Mouse (Mus musculus): ENCODE data around the gene Zbtb3. TPM values are rescaled to one million over a fixed set of nuclear protein-coding genes. Genes with fewer than 3 reads are reported as not detected.

Zbtb3 gene
- polyA plus RNA-seq (2015; fragmentation: Nextera tagmentation; extraction: Ambion mirVana) = 2.3 and 2.6 TPM in 2 replicates

- under 1% methylated on average over 30 of the region's 30 CpGs for WGBS
Measured at GRCm38 (mm10) chr19:8802130-8802821, at the start of gene Zbtb3. Gene Zbtb3, plus strand, starts transcription at chr19:8802555.

GRCm38 (mm10) chr19:8755652-8756051 lies 46.7 kb upstream of the Zbtb3 start:
- H3K36me3 ChIP-seq (ENCODE audit: insufficient read depth, low read length) = peaks cover 17% of the 10 kb centered on the region
- no peak for ATAC-seq
- peak overlapping the region; percentile 75; the same call in 1 of the 2 replicates for H3K4me2 ChIP-seq (replicated peaks; ENCODE audit: low read depth, low read length)
- WGBS = 45% methylated on average over 3 of the region's 3 CpGs
- peak overlapping the region; percentile 93 for H3K27ac ChIP-seq (ENCODE audit: low read length)
- no peak overlapping the region for H3K4me3 ChIP-seq (ENCODE audit: low read depth, low read length)
- H3K9ac ChIP-seq (replicated peaks; ENCODE audit: low read depth) = no peak overlapping the region
- no peaks in the 10 kb centered on the region for H3K27me3 ChIP-seq (replicated peaks; ENCODE audit: insufficient read depth, low read length)
- H3K9me3 ChIP-seq (ENCODE audit: low read length) = no peaks in the 10 kb centered on the region
- peaks cover 6% of the 10 kb centered on the region; the same call in 1 of the 2 replicates for H3K4me1 ChIP-seq (ENCODE audit: insufficient read depth, low read depth, low read length)
- no peak for DNase-seq (ENCODE audit: low spot score)
- no peak for TF ChIP-seq EP300 (IDR thresholded peaks at IDR 0.05)
- TF ChIP-seq CTCF (IDR thresholded peaks at IDR 0.05) = no peak

More at GRCm38 (mm10) chr19:8802130-8802821, at the start of gene Zbtb3:
- H3K4me1 ChIP-seq (ENCODE audit: insufficient read depth, low read depth, low read length) = peaks cover 10% of the 10 kb centered on the region
- ATAC-seq (peak; percentile 97), DNase-seq (ENCODE audit: low spot score) (peak; percentile 100)
- peak within 1 kb of the TSS; percentile 64 for H3K27ac ChIP-seq (ENCODE audit: low read length)
- H3K9me3 ChIP-seq (ENCODE audit: low read length) = no peaks in the 10 kb centered on the region
- no peak within 1 kb of the TSS for H3K9ac ChIP-seq (replicated peaks; ENCODE audit: low read depth)
- H3K36me3 ChIP-seq (ENCODE audit: insufficient read depth, low read length) = peaks cover 5% of the 10 kb centered on the region; the same call in 1 of the 2 replicates
- peak; percentile 77 for TF ChIP-seq EP300 (IDR thresholded peaks at IDR 0.05)
- no peak for TF ChIP-seq CTCF (IDR thresholded peaks at IDR 0.05)
- H3K27me3 ChIP-seq (replicated peaks; ENCODE audit: insufficient read depth, low read length) = no peaks in the 10 kb centered on the region
- peak within 1 kb of the TSS; percentile 66 for H3K4me2 ChIP-seq (replicated peaks; ENCODE audit: low read depth, low read length)
- H3K4me3 ChIP-seq (ENCODE audit: low read depth, low read length) = peak within 1 kb of the TSS; percentile 55

GRCm38 (mm10) chr19:8756635-8757387 lies 45.5 kb upstream of the Zbtb3 start, which contains the start of gene Nxf1:
Gene Nxf1, plus strand, starts transcription at chr19:8757073.
- H3K27ac ChIP-seq (ENCODE audit: low read length) = peak within 1 kb of the TSS; percentile 93
- ATAC-seq (peak; percentile 97), DNase-seq (ENCODE audit: low spot score) (peak; percentile 97)
- no peaks in the 10 kb centered on the region for H3K9me3 ChIP-seq (ENCODE audit: low read length)
- no peaks in the 10 kb centered on the region for H3K27me3 ChIP-seq (replicated peaks; ENCODE audit: insufficient read depth, low read length)
- H3K36me3 ChIP-seq (ENCODE audit: insufficient read depth, low read length) = peaks cover 11% of the 10 kb centered on the region
- peak within 1 kb of the TSS; percentile 75 for H3K4me2 ChIP-seq (replicated peaks; ENCODE audit: low read depth, low read length)
- peaks cover 6% of the 10 kb centered on the region; the same call in 1 of the 2 replicates for H3K4me1 ChIP-seq (ENCODE audit: insufficient read depth, low read depth, low read length)
- peak within 1 kb of the TSS; percentile 96 for H3K9ac ChIP-seq (replicated peaks; ENCODE audit: low read depth)
- WGBS = 0% methylated on average over 61 of the region's 75 CpGs
- TF ChIP-seq EP300 (IDR thresholded peaks at IDR 0.05) (no peak), CTCF (IDR thresholded peaks at IDR 0.05) (peak; percentile 31)
- peak within 1 kb of the TSS; percentile 96 for H3K4me3 ChIP-seq (ENCODE audit: low read depth, low read length)

GRCm38 (mm10) chr19:8757471-8757998 lies 44.8 kb upstream of the Zbtb3 start:
- H3K4me2 ChIP-seq (replicated peaks; ENCODE audit: low read depth, low read length) = peak overlapping the region; percentile 75
- DNase-seq (ENCODE audit: low spot score) (no peak), ATAC-seq (no peak)
- 2% methylated on average over 14 of the region's 14 CpGs for WGBS
- no peaks in the 10 kb centered on the region for H3K27me3 ChIP-seq (replicated peaks; ENCODE audit: insufficient read depth, low read length)
- peaks cover 6% of the 10 kb centered on the region; the same call in 1 of the 2 replicates for H3K4me1 ChIP-seq (ENCODE audit: insufficient read depth, low read depth, low read length)
- peak overlapping the region; percentile 96 for H3K9ac ChIP-seq (replicated peaks; ENCODE audit: low read depth)
- TF ChIP-seq CTCF (IDR thresholded peaks at IDR 0.05) (no peak), EP300 (IDR thresholded peaks at IDR 0.05) (no peak)
- no peaks in the 10 kb centered on the region for H3K9me3 ChIP-seq (ENCODE audit: low read length)
- H3K27ac ChIP-seq (ENCODE audit: low read length) = peak overlapping the region; percentile 93
- H3K4me3 ChIP-seq (ENCODE audit: low read depth, low read length) = peak overlapping the region; percentile 96
- H3K36me3 ChIP-seq (ENCODE audit: insufficient read depth, low read length) = peaks cover 11% of the 10 kb centered on the region

- peaks cover 6% of the 10 kb centered on the region; the same call in 1 of the 2 replicates for H3K4me1 ChIP-seq (ENCODE audit: insufficient read depth, low read depth, low read length)
- ATAC-seq (no peak), DNase-seq (ENCODE audit: low spot score) (no peak)
- H3K9ac ChIP-seq (replicated peaks; ENCODE audit: low read depth) = no peak overlapping the region
- WGBS = 73% methylated on average over 2 of the region's 2 CpGs
- H3K36me3 ChIP-seq (ENCODE audit: insufficient read depth, low read length) = peaks cover 19% of the 10 kb centered on the region
- H3K27me3 ChIP-seq (replicated peaks; ENCODE audit: insufficient read depth, low read length) = no peaks in the 10 kb centered on the region
- no peak overlapping the region for H3K27ac ChIP-seq (ENCODE audit: low read length)
- TF ChIP-seq EP300 (IDR thresholded peaks at IDR 0.05) = no peak
- no peak for TF ChIP-seq CTCF (IDR thresholded peaks at IDR 0.05)
- H3K4me2 ChIP-seq (replicated peaks; ENCODE audit: low read depth, low read length) = no peak overlapping the region
- H3K9me3 ChIP-seq (ENCODE audit: low read length) = no peaks in the 10 kb centered on the region
- H3K4me3 ChIP-seq (ENCODE audit: low read depth, low read length) = no peak overlapping the region
Measured at GRCm38 (mm10) chr19:8758899-8759298, 43.5 kb upstream of the Zbtb3 start.

GRCm38 (mm10) chr19:8760757-8761156 lies 41.6 kb upstream of the Zbtb3 start:
- peak; percentile 29; the same call in 1 of the 2 replicates for TF ChIP-seq CTCF (IDR thresholded peaks at IDR 0.05)
- TF ChIP-seq EP300 (IDR thresholded peaks at IDR 0.05) = no peak
- H3K27me3 ChIP-seq (replicated peaks; ENCODE audit: insufficient read depth, low read length) = no peaks in the 10 kb centered on the region
- H3K36me3 ChIP-seq (ENCODE audit: insufficient read depth, low read length) = peaks cover 29% of the 10 kb centered on the region

More at GRCm38 (mm10) chr19:8760757-8761156, 41.6 kb upstream of the Zbtb3 start:
- no peak overlapping the region for H3K9ac ChIP-seq (replicated peaks; ENCODE audit: low read depth)
- H3K4me1 ChIP-seq (ENCODE audit: insufficient read depth, low read depth, low read length) = peaks cover 6% of the 10 kb centered on the region; the same call in 1 of the 2 replicates
- no peak overlapping the region for H3K4me3 ChIP-seq (ENCODE audit: low read depth, low read length)
- 93% methylated on average over 2 of the region's 2 CpGs for WGBS
- peaks cover 3% of the 10 kb centered on the region; the same call in 1 of the 2 replicates for H3K9me3 ChIP-seq (ENCODE audit: low read length)
- no peak overlapping the region for H3K27ac ChIP-seq (ENCODE audit: low read length)
- H3K4me2 ChIP-seq (replicated peaks; ENCODE audit: low read depth, low read length) = no peak overlapping the region
- DNase-seq (ENCODE audit: low spot score) = no peak
- no peak for ATAC-seq

Data from lung, postnatal 0 days (tissue).